Mouse (Mus musculus) bone marrow macrophage, adult 2 months (primary cell): Measurements from ENCODE around the gene Foxr1.

ENCODE experiments used
- CTCF ChIP-seq: IDR thresholded peaks from 2 replicates; pipeline ENCODE4 v1.5.1; 2012; ENCODE audit warnings: low read depth, mild to moderate bottlenecking, low read length, moderate library complexity
- POLR2A ChIP-seq: IDR thresholded peaks from 2 replicates; pipeline ENCODE4 v1.6.1; 2012; ENCODE audit warnings: mild to moderate bottlenecking, low read depth, low read length, borderline replicate concordance

DNA sequence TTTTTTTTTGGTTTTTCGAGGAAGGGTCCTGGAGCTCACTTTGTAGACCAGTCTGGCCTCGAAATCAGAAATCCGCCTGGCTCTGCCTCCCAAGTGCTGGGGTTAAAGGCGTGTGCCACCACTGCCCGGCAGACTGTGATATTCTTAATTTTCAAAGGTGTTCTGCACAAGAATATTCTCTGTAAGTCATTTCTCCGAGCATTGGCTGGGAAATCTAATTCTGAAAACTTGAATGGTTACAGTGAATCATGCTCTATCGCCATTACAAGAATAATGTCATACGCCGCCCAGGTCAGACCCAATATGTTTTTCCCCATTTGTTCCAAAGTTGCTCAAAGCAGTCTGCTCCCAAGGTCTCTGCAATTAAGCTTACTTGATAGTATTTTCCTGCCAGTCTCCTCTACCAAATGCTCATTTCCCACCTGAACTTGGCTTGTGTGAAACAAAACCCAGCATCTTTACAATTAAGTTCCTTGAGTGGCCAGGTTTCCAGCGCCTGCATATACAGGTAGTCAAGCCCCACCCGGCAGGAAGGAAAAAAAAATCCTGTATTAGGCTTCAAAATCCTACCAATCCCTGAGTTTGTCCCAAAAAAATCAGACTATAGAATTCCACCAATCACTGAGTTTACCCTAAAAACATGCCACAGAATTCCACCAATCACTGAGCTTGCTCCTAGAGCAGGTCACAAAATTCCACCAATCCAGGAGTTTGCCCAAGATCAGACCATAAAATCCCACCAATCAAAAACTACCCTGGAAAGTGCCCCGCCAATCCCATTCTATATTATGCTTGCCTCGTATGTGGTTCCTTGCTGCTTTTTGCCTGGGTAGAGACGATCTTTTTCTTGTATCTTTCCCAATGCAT, 22.2 kb downstream of the Foxr1 start, which contains the start of gene Ccdc84:
- TF ChIP-seq CTCF (no peak), POLR2A (no peak)
